Mouse (Mus musculus) MEL-GATA-1-ER (cell line): ENCODE measurements at regions not wholly inside any gene's neighbourhood (a gene's known extent, or its start where the extent isn't known, plus 50 kb on each side); places are given as distances from the start of the nearest gene placed in this dataset.
A peak's percentile ranks its signal among the peaks of the same experiment; 100 is the strongest.

Experiments used
- DNase-seq: peaks from one replicate; pipeline ENCODE4 v3.0.0-alpha.2; 2012; ENCODE audit warnings: low read depth; ENCODE audit errors: extremely low read depth

DNA sequence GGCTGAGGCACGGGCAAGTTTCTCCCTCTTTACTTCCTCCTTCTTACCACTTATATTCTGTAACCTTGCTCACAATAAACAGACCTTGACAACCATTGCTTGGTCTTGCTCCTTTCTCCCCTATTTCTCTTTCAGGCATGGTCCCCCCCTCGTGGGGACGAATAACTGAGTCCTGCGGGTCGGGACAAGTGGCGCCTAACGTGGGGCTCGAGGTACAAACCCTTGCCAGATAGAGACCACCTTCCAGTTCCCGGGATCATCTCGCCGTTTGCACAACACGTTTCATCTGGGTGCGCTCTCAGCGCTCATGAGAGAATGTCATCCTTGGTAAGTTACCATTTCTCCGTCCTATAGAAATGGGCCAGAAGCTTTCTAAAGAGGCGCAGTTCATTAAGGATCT is 79.6 kb upstream of the Foxn3 start:
- no peak for DNase-seq

DNA sequence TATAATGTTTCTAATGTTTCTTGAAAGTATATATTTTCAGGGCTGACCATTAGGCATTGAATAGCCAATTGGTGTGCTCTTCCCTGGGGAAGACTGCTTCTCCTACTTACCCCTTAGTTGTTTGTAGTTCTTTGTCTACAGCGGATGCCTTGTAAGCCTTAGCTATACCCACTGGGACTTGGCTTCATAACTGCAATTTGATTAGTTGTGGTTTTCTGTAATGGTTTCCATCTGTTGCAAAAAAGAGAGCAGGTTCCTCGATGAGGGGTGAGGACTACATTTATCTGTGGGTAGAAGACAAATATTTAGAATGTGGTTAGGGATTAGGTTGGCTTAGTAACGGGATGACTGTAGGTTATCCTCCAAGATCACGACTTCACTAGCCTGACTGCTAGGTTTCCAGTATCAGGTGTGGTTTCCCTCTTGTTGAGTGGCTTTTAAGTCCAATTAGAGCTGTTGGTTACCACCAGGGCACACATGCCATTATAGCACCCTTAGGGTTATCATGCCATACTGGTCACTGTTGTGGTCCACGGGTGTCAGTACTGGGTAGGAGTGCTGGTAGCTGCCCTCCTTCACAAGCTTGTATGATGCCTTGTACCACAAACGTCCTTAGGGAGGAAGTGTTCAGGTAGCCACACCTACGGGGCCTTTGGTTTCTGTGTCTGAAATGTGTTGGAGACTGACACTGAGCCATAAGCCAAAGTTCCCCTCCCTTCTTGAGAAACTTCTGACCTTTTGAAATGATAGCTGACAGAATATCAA is 78.9 kb upstream of the Foxn3 start:
- DNase-seq = no peak

DNA sequence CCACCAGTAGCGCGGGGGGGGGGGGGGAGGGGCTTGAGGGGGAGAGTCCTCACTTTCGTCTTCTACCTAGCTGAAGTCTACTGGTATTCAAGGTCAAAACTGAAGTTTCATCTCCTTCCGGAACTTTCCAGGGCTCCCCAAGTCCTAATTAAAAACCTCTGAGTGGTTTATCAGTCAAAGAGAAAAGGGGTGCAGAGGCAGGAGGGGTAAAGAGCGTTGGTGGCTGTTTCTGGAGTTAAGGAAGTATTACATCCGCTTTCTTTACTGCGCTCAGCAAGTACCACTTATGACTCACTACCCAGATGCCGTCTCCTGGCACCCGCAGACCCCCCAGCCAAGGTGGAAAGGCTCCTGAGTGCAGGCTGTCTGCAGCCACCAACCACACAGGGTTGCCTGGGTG is 77.9 kb upstream of the Foxn3 start:
- DNase-seq = peak; percentile 87

DNA sequence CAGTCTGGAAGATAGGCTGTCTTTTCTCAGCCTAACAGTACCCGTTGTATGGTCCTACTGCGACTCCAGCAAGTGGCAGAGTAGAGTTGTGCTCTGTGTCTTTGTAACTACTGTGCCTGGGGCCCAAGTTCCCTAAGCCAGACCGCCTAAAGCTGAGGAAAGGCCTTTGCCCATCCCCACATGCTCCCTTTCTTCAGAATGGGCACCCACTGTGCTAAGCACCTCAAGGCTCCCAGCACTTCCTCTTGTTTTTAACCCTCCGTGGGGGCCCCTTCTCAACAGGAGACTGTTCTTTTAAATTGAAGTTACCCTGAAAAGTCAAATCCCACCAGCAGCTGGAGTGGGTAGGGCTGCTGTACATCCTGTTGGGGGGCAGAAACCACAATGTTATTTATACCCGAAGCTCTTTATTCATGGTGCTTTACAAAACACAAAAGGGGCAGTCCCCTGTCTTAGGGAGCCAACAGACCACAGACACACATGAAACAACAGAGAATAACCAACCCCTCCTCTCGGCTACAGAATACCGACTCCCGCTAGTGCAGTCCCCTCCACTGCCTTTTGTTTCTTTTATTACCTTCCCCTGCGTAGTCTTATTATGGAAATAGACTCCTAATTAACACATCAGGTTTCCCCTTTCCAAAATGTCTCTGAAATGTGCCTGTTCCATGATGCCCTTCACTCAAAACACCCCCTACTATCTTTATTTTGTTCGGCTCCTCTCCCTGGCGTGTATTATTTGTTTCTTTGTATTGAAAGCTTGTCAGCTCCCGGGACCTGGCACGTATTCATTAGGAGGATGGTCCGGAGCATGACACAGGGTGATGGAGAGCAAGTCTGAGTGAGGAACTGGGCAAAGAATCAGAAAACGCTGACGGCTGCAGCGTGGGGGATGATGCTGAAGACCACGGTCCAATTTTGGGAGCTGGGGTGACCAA is 77.1 kb upstream of the Foxn3 start:
- no peak for DNase-seq

DNA sequence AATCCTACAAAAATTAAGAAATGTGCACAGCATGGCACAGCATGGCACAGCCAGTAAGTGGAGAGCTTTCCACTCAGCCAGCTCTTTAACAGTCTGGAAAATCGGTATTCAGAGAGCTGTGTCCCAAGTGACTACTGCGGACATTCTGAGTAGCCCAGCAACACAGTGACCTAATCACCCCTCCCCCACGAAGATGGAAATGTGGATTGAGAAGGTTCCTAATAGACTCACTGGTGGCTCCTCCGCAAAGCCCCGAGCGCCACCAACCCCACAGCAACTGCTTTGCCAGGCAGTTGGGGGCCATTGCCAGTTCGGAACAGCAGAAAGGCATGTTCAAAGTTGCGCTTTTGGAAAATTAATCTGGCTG is 76.4 kb upstream of the Foxn3 start:
- no peak for DNase-seq

DNA sequence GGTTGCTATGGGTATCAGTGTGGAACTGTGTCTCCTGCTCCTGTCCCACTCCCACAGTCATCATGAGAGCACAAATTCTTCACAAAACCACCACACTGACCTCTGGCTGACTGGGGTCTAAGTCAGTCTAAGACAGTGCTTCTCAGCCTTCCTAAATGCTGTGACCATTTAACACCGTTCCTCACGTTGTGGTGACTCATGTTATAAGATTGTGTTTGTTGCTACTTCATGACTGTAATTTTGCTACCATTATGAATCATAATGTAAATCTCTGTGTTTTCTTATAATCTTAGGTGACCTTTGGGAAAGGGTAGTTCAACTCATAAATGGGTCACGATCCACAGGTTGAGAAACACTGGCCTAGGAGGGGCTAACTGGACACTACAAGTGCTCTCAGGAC is 75.7 kb upstream of the Foxn3 start:
- no peak for DNase-seq

DNA sequence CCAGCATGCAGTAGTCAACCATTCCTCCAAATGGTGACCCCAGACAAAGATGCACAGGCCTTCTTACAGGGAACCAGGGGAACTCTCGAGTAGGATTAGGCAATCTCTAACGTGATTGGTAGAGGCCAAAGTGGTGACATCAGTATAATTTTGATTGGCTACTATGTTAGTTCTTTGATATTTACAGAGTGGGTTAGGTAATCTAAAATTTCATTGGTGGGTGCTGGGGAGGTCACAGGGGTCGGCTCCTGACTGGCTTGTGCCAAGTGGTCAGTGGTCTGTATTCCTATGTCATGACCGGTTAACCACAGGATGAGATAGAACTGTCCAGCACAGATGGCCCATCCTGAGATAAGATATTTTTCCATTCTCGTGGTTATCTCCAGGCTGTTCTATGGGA is 74.6 kb upstream of the Foxn3 start:
- DNase-seq = no peak

DNA sequence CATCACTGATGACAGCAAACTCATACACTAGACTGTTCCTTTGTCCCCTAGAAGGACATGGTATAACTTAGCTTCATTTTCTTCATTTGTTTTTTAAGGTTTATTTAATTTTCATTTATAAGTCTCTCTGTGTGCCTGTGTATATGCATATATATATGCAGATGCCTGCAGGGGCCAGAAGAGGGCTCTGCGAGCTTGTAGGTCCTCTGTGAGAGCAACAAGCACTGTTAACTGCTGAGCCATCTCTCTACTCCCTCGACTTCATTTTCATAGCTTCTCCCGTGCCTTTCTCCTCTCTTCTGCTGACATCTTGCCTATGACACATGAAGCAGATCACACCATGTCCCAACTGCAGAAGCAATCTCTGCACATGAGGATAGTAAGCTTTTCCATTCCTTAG is 72.9 kb upstream of the Foxn3 start:
- DNase-seq = no peak

DNA sequence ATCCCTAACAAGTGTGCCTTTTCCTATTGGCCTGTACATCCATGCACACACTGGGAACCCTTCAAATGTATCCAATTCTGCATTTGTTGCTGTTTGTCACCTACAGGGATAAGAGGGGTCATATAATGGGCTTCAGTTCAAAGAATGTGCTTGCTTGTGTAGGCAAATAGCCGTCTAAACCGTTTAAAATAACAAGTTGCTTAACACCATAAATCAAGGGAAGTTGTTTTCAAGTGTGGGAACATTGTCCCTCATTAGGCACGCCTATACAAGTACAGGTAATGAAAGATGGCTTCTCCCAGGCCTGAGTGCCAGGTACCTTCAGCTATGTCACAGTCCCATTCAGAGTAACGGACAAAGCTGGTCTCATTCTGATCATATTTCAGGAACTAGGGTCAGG is 72.0 kb upstream of the Foxn3 start:
- DNase-seq = no peak

DNA sequence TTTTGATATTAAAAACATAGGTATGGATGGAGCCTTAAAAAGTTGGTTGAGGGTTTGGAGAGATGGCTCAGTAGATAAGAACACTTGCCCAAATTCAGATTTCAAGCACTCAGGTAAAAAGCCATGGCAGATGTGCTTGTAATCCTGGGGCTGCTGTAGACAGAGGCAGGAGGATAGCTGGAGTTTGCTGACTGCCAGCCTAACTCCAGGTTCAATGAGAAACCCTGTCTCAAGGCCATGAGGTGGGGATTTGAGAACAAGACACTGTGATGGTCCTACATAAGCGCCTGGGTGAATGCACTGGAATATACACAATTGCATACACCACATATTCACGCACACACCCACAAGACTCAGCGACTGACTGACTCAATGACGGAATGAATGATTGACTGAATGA is 71.3 kb upstream of the Foxn3 start:
- DNase-seq = no peak

DNA sequence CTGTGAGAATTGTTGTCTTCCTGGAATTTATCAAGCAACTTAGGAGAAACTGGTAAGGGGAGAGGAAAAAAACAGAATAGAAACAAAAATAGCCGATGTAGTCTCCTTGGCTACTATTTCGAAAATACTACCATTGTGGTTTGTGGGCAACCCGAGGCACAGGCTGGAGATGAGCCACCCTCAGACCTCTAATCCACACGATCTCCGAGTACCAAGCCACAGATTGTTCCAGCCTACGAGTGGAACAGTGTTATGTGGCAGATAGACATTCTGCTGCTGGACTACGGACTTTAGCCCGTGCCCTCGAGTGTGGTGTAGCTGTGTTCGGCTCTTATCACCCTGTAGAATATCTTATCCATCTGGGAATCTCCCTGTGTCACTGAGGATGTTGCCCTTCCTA is 70.3 kb upstream of the Foxn3 start:
- no peak for DNase-seq

DNA sequence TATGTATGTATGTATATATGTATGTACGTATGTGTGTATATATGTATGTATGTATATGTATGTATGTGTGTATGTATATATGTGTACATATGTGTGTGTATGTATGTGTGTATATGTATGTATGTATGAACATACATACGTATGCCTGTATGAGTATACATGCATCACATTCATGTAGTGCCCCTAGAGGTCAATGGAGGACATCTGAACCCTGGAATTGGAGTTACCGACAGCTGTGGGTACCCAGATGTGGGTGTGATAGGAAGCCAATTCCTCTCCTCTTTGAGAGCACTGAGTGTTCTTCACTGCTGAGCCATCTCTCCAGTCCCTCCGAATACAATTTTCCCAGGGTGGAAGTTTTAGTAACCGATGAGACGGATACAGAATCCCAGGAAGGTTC is 69.6 kb upstream of the Foxn3 start:
- DNase-seq = no peak

DNA sequence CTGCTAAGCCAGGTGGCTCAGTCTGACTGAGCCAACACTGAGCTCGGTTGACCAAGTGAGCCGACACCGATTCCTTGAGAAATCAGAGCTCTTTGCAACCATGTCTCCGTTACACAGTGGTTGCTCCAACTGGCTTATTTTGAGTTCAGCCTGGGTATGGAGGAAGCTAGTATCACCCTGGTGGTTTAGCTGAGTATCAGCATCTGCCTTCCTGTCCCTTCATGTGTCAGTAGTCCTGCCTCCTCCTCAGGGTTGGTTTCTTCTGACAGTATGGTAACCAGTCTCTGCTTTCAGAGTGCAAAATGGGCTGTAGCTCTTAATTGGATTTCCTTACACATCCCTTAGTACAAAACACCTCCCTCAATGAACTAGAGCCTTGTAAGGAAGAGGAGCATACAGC is 66.2 kb upstream of the Foxn3 start:
- no peak for DNase-seq

DNA sequence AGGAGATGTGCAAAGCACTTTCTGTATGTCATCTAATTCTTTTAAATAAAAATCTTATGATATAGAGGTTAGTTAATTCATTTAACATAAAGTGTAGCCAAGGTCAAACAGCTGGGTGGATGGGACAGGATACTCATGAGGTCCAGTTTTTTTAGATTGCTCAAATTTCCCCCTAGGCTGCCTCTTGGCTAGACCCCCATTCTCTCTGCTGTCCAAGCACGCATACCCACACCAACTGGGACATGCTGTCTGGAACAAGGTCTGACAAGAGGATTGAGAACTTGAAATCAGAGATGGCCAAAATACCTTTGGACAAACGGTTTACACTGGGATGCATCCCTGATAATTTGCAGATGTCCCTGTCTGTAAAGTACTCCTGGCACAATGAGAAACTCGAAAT is 65.0 kb upstream of the Foxn3 start:
- DNase-seq = no peak

DNA sequence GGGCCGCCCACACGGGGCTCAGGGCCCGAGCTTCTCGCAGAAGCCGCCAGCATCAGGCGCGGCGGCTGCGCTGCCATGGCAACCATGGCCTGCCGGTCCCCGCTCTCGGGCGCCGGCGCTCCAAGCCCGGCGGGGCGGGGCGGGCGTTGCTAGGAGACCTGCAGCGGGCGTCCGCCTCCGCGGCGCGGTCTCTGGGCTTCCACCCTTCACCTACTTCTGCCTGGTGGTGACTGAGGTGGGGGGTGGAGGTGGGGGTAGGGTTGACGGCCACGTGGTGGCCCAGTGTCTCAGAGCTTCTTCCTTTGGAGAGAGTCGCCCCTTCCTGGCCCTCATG is 64.5 kb upstream of the Foxn3 start:
- no peak for DNase-seq

DNA sequence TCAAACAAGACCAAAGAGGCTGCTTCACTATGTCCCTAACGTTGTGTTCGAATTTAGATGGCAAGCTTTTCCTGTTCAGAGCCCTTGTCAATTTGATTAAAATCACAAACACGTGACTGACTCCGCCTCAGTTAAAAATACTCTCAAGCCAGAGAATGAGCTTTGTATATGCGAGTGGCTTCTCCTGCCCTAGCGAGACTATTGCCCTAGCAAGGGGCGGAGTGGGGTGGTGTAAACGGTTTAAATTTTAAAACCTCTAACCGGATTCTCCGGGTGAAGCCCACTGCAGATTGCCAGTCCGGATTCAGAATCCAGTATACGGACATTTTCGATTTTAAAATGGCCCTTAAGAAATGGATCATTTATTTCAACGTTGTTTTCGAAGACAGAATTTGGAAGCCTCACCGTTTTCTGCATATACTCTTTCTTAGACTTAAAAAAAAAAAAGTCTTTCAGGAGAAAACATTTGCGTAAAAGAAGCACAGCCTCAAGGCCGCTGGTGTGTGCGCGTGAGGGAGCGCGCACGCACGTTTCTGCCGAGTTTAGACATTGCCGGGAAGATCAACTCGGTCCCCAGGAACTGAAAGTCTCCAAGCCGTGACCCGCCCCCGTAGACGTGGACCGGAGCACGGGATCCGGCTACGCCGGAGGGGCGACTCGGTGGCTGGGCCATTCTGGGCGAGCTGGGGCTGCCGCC is 64.0 kb upstream of the Foxn3 start:
- DNase-seq = no peak

DNA sequence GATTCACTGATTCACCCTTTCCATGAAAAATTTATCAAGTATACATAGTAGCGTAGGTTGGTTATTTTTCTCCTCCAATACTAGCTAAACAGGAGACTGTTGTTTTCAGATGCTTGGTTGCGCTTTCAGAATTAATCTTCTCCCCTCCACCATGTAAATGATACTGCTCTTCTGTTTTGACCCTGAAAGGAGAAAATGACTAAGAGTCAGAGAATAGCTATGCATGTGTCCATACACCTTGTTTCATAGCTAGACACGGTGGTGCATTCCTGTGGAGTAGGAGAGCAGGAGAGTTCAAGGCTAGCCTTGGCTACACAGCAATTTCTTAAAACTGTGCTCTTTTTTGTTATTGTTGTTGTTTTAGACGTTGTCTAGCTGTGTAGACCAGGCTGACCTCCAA is 62.8 kb upstream of the Foxn3 start:
- no peak for DNase-seq

DNA sequence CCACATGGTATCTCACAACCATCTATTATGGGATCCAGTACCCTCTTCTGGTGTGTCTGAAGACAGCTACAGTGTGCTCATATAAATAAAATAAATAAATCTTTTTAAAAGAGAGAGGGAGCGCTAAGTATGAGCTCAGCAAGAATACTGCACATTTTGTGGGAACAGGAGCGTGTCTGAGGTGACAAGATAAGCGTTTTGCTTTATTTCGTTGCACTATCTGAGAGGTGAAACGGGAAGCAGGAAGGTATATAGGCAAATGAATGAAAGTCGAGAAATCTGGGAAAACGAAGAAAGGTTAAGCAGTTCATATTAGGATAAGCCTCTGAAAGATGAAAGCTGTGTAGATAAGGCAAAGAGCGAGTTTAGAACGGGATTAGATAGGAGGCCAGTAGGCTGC is 61.7 kb upstream of the Foxn3 start:
- no peak for DNase-seq

DNA sequence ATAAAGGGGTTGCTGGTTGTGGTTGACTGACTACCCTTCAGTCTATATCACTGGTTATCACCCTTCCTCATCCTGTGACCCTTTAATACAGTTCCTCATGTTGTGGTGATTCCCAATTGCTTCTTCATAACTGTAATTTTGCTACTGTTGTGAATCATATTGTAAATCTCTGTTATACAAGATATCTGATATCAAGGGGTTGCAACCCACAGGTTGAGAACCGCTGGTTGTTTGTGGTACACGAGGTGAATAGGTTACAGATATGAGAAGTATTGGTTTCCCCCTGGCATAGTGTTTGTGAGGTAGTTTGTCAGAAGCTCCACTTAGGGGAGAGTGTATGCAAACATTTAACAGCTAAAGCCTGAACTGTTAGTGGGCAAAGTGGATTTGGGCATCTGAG is 58.9 kb upstream of the Foxn3 start:
- no peak for DNase-seq

DNA sequence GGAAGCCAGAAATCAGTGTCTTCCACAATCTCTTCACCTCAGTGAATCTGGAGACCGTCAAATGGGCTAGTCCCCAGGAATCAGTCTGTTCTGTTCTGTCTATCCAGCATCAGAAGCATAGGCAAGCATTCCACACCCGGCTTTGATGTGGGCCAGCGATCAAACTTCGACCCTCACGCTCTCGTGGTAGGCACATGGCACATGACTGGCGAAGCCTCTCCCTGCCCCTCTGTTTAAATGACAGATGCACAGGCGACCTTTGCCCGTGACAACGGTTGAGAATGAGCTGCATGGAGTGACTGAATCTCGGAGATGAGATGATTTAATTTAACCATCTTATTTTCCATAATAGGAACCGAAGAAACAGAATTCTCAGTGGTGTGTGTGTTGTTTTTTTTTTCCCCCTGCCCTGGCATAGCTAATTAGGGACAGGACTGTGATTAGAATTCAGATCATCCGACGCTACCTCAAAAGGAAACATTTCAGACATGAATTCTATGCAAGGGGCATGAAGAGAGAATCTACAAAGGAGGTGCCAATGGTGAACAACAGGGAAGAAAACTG is 53.9 kb upstream of the Foxn3 start:
- no peak for DNase-seq

DNA sequence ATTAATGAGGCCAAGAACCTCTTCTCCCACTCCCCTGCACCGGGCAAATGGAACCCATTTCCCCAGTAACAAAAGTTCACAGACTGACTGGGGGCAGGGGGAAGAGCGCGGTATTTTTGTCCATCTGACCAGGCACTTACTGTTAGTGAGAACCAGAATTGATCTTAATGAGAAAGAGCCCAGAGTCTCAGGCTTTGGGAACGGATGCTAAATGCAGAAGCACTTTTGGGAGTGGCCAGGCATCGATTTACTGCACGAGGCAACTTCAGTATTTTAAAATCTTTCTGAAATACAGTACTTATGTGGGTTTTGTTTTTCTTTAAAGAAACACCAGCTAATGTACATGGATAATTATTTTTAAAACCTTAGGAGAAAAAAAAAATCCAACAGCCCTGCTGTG is 51.0 kb upstream of the Foxn3 start:
- DNase-seq = no peak
